Mouse (Mus musculus) midbrain, embryonic 11.5 days (tissue): ENCODE measurements at regions not wholly inside any gene's neighbourhood (a gene's known extent, or its start where the extent isn't known, plus 50 kb on each side); places are given as distances from the start of the nearest gene placed in this dataset.

Experiments used
- ATAC-seq: fragments of 200-750 bp; cut with Nextera tagmentation; 2 replicates; pipeline ENCODE4 v1.8.0; 2017; ENCODE audit warnings: moderate TSS enrichment, moderate library complexity; ENCODE audit not compliant: low FRiP score
- DNase-seq: peaks from one replicate; pipeline ENCODE4 v3.0.0; 2015; ENCODE audit warnings: low spot score; ENCODE audit errors: missing footprints
- H3K27ac ChIP-seq: fragments of 300-500 bp; sonication (generic); 2 replicates; pipeline ENCODE4 v1.5.1; 2014; ENCODE audit warnings: low read depth, low read length
- H3K27me3 ChIP-seq: fragments of 300-500 bp; sonication (generic); 2 replicates; pipeline ENCODE4 v1.6.1; 2014; ENCODE audit warnings: mild to moderate bottlenecking, low read length, moderate library complexity, mixed read lengths; ENCODE audit not compliant: control insufficient read depth, insufficient read depth
- H3K36me3 ChIP-seq: fragments of 300-500 bp; sonication (generic); 2 replicates; pipeline ENCODE4 v1.6.1; 2014; ENCODE audit warnings: mild to moderate bottlenecking, low read length, moderate library complexity, mixed read lengths; ENCODE audit not compliant: control insufficient read depth, insufficient read depth
- H3K4me1 ChIP-seq: fragments of 300-500 bp; sonication (generic); 2 replicates; pipeline ENCODE4 v1.6.1; 2014; ENCODE audit warnings: low read length; ENCODE audit not compliant: control insufficient read depth, insufficient read depth
- H3K4me2 ChIP-seq: fragments of 300-500 bp; sonication (generic); 2 replicates; pipeline ENCODE4 v1.6.1; 2014; ENCODE audit warnings: mild to moderate bottlenecking, moderate library complexity
- H3K4me3 ChIP-seq: fragments of 300-500 bp; sonication (generic); 2 replicates; pipeline ENCODE4 v1.5.1; 2014; ENCODE audit warnings: low read depth, low read length
- H3K9ac ChIP-seq: fragments of 300-500 bp; sonication (generic); 2 replicates; pipeline ENCODE4 v1.6.1; 2014; ENCODE audit warnings: low read length
- H3K9me3 ChIP-seq: fragments of 300-500 bp; sonication (generic); 2 replicates; pipeline ENCODE4 v1.6.1; 2016; ENCODE audit warnings: low read length; ENCODE audit not compliant: control insufficient read depth
- WGBS: fragments of 180-500 bp; shearing (Covaris S2); extraction: QIAGEN DNeasy Blood & Tissue Kit; methylation state at CpG from one replicate; pipeline ENCODE4 v1.1.7; 2014; 5-methylcytosine and 5-hydroxymethylcytosine counted together

DNA sequence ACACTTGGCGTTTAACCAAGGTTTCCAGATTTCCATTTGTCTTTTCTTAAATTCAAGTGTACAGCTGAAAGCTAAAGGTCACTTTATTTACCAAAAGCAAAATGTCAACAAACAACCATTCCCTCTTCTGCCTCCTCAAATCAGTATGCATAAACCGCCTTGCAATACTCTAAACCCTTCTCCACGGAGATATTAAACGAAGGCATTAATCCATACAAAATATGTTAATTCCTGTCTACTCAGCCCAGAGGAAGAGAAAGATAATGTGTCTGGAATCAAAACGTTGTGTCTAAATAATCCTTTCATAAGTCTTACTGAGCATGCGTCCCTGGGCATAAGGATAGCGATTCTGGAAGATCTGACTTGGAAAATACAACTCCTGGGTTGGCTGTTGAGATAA is 1506.5 kb downstream of the Stim2 start:
- Histone ChIP-seq H3K4me1 (no peaks in the 10 kb centered on the region), H3K9ac (no peak overlapping the region), H3K27ac (no peak overlapping the region), H3K4me2 (no peak overlapping the region), H3K36me3 (no peaks in the 10 kb centered on the region), H3K9me3 (no peaks in the 10 kb centered on the region), H3K4me3 (no peak overlapping the region), H3K27me3 (no peaks in the 10 kb centered on the region)
- ATAC-seq, result 0 out of 2 replicates have a peak, but pooled peaks have one; percentile 33
- WGBS, result 75% methylated on average over 7 of the region's 7 CpGs
- DNase-seq, result no peak

DNA sequence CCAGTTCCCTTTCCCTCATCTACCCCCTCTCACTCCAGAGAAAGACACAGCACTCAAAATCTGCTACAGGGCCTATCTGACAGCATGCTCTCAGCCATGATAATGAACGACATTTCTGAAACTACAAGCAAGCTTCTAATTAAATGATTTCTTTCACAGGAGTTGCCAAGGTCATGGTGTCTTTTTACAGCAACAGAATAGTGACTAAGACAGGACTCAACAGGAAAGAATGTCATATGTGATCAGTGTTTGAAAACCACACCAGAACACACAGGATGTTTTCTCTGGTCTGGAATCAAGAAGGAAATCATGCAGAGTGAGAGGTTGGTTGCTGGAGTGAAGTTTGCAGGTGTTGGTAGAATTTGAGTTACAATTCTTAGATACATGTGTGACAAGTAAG is 1507.6 kb downstream of the Stim2 start:
- Histone ChIP-seq H3K4me3 (no peak overlapping the region), H3K4me2 (no peak overlapping the region), H3K27ac (no peak overlapping the region), H3K36me3 (no peaks in the 10 kb centered on the region), H3K27me3 (no peaks in the 10 kb centered on the region), H3K9me3 (no peaks in the 10 kb centered on the region), H3K9ac (no peak overlapping the region), H3K4me1 (no peaks in the 10 kb centered on the region)
- WGBS, result 70% methylated on average over 1 of the region's 1 CpGs
- ATAC-seq (no peak), DNase-seq (no peak)

DNA sequence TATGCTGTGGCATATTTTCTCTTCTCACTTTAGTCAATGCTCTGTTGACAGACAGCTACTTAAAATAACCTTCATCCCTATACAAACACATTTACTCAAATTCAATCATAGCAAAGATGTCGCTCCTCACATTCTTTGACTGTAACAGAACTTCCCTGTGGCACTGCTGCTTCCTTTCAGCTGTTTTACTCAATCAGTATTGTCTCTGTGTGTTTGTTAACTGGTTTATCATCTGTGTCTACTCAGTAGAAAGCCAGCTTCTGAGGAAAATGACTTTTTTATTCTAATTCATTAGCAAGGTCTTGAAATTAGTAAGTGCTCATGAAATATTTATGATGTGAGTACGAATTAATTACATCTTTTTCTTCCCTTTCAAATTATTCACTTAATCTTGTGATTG is 1516.0 kb downstream of the Stim2 start:
- DNase-seq, result no peak
- Histone ChIP-seq H3K36me3 (no peaks in the 10 kb centered on the region), H3K27ac (no peak overlapping the region), H3K4me2 (no peak overlapping the region), H3K9me3 (no peaks in the 10 kb centered on the region), H3K4me3 (no peak overlapping the region), H3K27me3 (no peaks in the 10 kb centered on the region), H3K4me1 (no peaks in the 10 kb centered on the region), H3K9ac (no peak overlapping the region)
- WGBS, result 77% methylated on average over 2 of the region's 2 CpGs
- no peak for ATAC-seq

DNA sequence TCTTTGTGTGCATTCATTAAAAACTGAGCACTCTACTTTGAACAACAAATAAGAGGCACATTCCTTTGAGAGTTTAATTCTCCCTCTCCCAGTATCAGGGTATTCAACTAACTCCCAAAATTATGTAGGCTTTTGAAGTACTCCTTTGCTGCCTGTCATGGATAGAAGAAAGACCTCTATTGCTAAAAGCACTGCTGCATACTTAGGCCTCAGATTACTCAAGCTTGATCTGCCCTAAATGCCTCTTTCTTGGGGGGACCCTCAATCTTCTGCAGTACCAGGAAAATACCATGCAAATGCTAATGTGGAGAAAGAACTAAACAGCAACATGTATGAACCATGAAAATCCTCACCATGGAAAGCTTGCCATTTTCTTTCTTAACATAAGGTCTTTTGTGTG is 1552.9 kb downstream of the Stim2 start:
- H3K27me3 ChIP-seq, result no peaks in the 10 kb centered on the region
- H3K27ac ChIP-seq, result no peak overlapping the region
- H3K4me3 ChIP-seq, result no peak overlapping the region
- ATAC-seq (peak; percentile 76), DNase-seq (no peak)
- H3K4me1 ChIP-seq, result no peaks in the 10 kb centered on the region
- H3K36me3 ChIP-seq, result no peaks in the 10 kb centered on the region
- H3K9me3 ChIP-seq, result no peaks in the 10 kb centered on the region
- H3K9ac ChIP-seq, result no peak overlapping the region
- H3K4me2 ChIP-seq, result no peak overlapping the region
